Mouse (Mus musculus) thymus, postnatal 25 days (tissue): ENCODE measurements around the gene Ifne.
"Not testable (repeated sequence)": the region's sequence is repeated elsewhere in the genome, so short reads cannot be mapped to it uniquely, and the experiment has no call there.

Experiments used
- DNase-seq: peaks from one replicate; pipeline ENCODE4 v3.0.0; 2022

Ifne gene

DNA sequence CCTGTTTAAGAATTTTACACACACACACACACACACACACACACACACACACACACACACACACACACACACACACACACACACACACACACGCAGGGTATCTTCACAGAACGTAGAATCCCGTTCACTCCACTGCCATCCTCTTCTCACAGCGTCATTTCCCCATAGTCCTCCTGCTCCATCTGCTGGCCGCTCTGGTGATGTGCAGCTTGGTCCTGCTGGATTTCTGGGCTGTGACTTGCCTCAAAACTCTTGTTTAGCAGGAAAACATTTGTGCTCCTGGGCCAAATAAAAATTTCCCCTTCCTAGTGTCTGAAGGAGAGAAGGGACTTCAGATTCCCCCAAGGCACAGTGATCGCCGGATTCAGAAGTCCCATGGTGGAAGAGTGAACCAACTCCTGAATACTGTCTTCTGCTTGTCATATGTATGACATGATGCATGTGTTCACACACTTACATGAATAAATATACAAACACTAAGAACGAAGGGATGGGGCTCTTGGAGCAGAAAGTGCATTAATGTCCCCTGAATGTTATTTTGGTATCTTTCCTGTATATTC is 12.6 kb downstream of the Ifne start:
- DNase-seq = peak; percentile 87

GRCm38 (mm10) chr4:88865011-88865569 is 14.9 kb downstream of the Ifne start:
- DNase-seq = peak; percentile 14

- peak; percentile 71 for DNase-seq
Measured at GRCm38 (mm10) chr4:88864599-88864998, 15.4 kb downstream of the Ifne start.

GRCm38 (mm10) chr4:88863309-88863708 is 16.7 kb downstream of the Ifne start:
- DNase-seq = no peak

GRCm38 (mm10) chr4:88859214-88859613 is 20.8 kb downstream of the Ifne start:
- no peak for DNase-seq

- DNase-seq = no peak
Measured at GRCm38 (mm10) chr4:88851026-88851763, 28.8 kb downstream of the Ifne start.

DNA sequence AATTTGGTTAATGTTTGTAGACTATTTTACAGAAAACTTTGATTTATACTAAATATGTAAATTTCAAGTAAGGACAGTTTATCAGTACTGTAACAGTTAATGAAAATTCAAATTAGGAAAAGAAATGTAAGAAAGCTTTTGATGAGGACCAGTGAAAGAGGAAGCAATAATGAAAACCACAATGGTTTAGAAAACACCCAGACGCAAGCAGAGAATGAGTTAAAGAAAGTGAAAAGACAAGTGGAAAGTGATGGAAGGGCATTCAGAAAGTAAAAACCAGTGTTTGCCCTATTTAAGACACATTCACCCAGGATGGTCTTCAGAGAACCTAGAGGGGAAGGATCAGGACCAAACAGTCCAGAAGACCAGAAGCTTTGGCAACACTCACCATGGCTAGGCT is 30.3 kb downstream of the Ifne start, which contains the start of gene Ifna1:
Gene Ifna1 (plus strand): TSS at position 390 of the 400 bp plus-strand sequence.
- DNase-seq = no peak

GRCm38 (mm10) chr4:88845334-88845733 is 34.7 kb downstream of the Ifne start:
- DNase-seq = no peak

- no peak for DNase-seq
Measured at GRCm38 (mm10) chr4:88841438-88841911, 38.5 kb downstream of the Ifne start, which contains the start of gene Ifna4. Gene Ifna4 (plus strand): TSS chr4:88841861.

DNA sequence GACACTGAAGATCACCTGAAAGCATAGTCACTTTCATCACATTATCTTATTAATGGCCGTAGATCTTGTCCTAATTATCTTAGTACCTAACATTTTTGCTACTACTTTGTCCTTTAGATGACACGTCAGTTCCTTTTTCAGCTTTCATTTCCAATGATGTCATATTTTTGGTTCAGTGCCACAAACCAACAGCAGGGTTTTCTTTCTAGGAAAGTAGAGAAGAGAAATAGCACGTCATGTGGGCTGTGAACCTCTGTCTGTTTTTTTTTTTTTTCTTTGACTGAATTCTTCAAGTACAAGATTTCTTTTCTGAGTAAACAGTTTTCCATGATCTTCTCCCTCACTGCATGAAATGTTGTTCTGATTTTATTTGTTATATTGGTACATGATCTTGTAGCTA is 39.9 kb downstream of the Ifne start:
- no peak for DNase-seq

GRCm38 (mm10) chr4:88838828-88839227 is 41.2 kb downstream of the Ifne start:
- peak; percentile 9 for DNase-seq

DNA sequence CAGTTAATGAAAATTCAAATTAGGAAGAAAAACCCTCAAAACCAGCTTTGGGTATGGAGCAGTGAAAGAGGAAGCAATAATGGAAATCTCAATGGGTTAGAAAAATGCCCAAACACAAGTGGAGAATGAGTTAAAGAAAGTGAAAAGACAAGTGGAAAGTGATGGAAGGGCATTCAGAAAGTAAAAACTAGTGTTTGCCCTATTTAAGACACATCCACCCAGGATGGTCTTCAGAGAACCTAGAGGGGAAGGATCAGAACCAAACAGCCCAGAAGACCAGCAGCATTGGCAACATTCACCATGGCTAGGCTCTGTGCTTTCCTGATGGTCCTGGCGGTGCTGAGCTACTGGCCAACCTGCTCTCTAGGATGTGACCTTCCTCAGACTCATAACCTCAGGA is 44.8 kb downstream of the Ifne start, which contains the start of gene Ifna5:
Gene Ifna5 (plus strand): TSS at position 301 of the 400 bp plus-strand sequence.
- DNase-seq = not testable (repeated sequence)

DNA sequence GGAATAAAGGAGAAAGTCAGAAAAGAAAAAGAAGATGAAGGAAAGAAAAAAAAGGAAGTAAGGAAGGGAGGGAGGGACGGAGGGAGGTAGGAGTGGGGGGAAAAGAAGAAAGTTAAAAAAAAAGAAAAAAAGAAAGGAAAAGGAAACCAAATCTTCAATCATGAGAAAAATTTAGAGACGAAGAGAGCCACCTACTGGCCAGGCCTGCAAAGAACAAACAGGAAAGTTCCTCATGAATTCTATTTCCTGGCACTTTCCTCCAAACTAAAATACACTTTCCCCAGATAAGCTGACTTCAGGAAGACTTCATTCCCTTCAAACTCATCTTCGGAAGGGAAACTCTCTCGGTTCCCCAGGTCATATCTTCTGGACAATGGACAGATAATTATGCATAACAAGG is 49.5 kb downstream of the Ifne start:
- DNase-seq = peak; percentile 54
